Mouse (Mus musculus) hematopoietic stem cell, adult 5-6 weeks (primary cell): Measurements from ENCODE around the gene Ache. TPM values are rescaled to one million over a fixed set of nuclear protein-coding genes. Genes with fewer than 3 reads are reported as not detected.

Experiments used
- total RNA-seq: library from RNA; stranded (forward); fragments of 172-1452, 232-1000 nt; gene quantifications from 2 replicates; pipeline ENCODE4 v1.2.3, GENCODE M21; 2017

The Ache gene
- total RNA-seq, 1 experiment from 2014 or later = 1.9 TPM

Other genes starting within 250 kb of the Ache start
- 39.7 and 42.4 TPM in 2 replicates for gene Ap1s1, start 241.4 kb upstream of the Ache start, total RNA-seq
- not detected in 2 replicates for gene Serpine1, start 215.3 kb upstream of the Ache start, total RNA-seq
- gene Trim56, start 171.3 kb upstream of the Ache start, total RNA-seq = 35.8 and 48.8 TPM in 2 replicates
- 0.89 TPM in 1 of 2 replicates, not detected in the other for gene Muc3, start 138.2 kb upstream of the Ache start, total RNA-seq
- gene Muc3a, start 75.1 kb upstream of the Ache start, total RNA-seq = 1.6 TPM in 1 of 2 replicates, not detected in the other
- gene Ufsp1, start 7.1 kb downstream of the Ache start, total RNA-seq = 0.94 and 3.6 TPM in 2 replicates
- gene Srrt, start 20.2 kb downstream of the Ache start, total RNA-seq = 313 and 317 TPM in 2 replicates
- 17.0 and 21.4 TPM in 2 replicates for gene Trip6, start 26.9 kb downstream of the Ache start, total RNA-seq
- 4.2 and 8.9 TPM in 2 replicates for gene Slc12a9, start 46.1 kb downstream of the Ache start, total RNA-seq
- 1.3 and 3.7 TPM in 2 replicates for gene Ephb4, start 62.6 kb downstream of the Ache start, total RNA-seq
- gene Zan, start 189.5 kb downstream of the Ache start, total RNA-seq = 0.35 and 0.50 TPM in 2 replicates
- gene Pop7, start 215.0 kb downstream of the Ache start, total RNA-seq = 22.0 and 22.1 TPM in 2 replicates
- gene Gigyf1, start 231.0 kb downstream of the Ache start, total RNA-seq = 13.4 and 16.3 TPM in 2 replicates
- gene Epo, start 245.7 kb downstream of the Ache start, total RNA-seq = not detected in 2 replicates
- 147 and 171 TPM in 2 replicates for gene Gnb2, start 246.0 kb downstream of the Ache start, total RNA-seq